Mouse (Mus musculus): ENCODE results near the gene Ttf2. TPM values are rescaled to one million over a fixed set of nuclear protein-coding genes. Genes with fewer than 3 reads are reported as not detected.
A peak's percentile ranks its signal among the peaks of the same experiment; 100 is the strongest.

Ttf2 gene
- polyA plus RNA-seq (2014; fragmentation: Nextera tagmentation; extraction: Ambion mirVana), result 23.0 and 25.0 TPM in 2 replicates

DNA sequence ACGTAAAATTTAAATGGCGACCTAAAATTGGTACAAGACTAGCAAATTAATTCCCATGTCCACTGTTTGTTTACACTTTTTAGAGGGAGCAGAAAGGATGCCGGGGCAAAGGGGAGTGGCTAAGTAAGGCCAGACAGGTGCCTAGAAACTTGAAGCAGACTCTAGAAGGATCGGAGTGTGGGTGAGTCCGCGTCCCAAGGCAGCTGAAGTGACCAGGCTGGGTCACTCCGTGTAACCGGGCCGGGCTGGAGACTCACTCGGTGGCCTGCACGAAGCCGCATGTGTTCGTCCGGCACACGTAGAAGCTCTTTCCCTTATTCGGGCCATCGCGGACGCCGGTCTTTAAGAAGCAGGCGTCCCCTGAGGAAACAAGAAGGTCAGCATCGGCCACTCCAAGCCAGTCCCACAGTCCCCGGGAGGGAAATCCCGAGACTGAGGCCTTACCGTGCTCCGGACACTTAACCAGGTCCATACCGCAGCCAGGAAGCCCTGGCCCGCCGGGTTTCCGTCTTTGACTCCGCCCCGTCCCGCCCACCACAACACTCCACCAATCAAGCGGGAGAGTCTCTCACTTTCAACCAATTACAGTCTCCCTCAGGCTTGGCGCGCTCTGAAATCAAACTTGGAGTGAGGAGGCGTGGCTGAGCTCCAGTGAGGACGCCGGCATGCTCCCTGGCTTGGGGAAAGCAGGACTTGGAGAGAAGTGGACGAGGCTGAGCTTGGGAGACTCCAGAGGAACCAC lies at the start of gene Ttf2:
Gene Ttf2, minus strand, starts transcription at position 488 of the 742 bp plus-strand sequence.
- DNase-seq (ENCODE audit: low spot score) (peak; percentile 96), ATAC-seq (replicated peaks; ENCODE audit: insufficient number of reproducible peaks, low FRiP score, low TSS enrichment, low read depth) (peak; percentile 96)
- H3K9me3 ChIP-seq (replicated peaks; ENCODE audit: control insufficient read depth, low read length), result no peaks in the 10 kb centered on the region
- H3K4me2 ChIP-seq (ENCODE audit: low read depth, low read length), result peak within 1 kb of the TSS; percentile 45
- H3K4me3 ChIP-seq (ENCODE audit: low read depth, low read length), result peak within 1 kb of the TSS; percentile 63
- no peaks in the 10 kb centered on the region for H3K4me1 ChIP-seq (ENCODE audit: control insufficient read depth, insufficient read depth, low read length)
- under 1% methylated on average over 40 of the region's 40 CpGs for WGBS
- no peaks in the 10 kb centered on the region for H3K27me3 ChIP-seq (ENCODE audit: control insufficient read depth, insufficient read depth, low read length)
- H3K27ac ChIP-seq (replicated peaks; ENCODE audit: low read depth, low read length), result no peak within 1 kb of the TSS
- peak within 1 kb of the TSS; percentile 73 for H3K9ac ChIP-seq (replicated peaks; ENCODE audit: low read length)
- no peaks in the 10 kb centered on the region for H3K36me3 ChIP-seq (replicated peaks; ENCODE audit: control insufficient read depth, insufficient read depth, low read depth, low read length)

DNA sequence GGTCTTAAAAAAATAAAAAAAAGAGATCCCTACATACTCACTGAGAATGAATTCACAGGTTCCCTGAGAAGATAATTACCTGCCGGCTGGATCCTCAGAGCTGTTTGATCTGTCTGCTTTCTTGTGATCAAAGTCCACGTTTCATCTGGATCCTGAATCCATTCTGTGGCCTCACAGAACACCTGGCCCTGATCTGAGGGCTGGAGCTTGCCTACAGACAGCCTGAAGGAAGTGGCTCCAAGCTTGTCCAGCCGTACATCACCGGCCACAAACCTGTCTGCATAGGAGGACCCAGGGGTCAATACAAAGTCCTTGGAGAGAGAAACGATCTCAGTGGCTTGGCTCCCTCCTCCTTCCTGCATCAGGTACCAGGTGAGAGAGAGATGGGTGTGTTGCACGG lies 49.0 kb upstream of the Ttf2 start:
- no peak overlapping the region for H3K27ac ChIP-seq (replicated peaks; ENCODE audit: low read depth, low read length)
- no peak overlapping the region for H3K4me2 ChIP-seq (ENCODE audit: low read depth, low read length)
- no peak overlapping the region for H3K4me3 ChIP-seq (ENCODE audit: low read depth, low read length)
- H3K27me3 ChIP-seq (ENCODE audit: control insufficient read depth, insufficient read depth, low read length), result no peaks in the 10 kb centered on the region
- no peak for ATAC-seq (replicated peaks; ENCODE audit: insufficient number of reproducible peaks, low FRiP score, low TSS enrichment, low read depth)
- H3K4me1 ChIP-seq (ENCODE audit: control insufficient read depth, insufficient read depth, low read length), result no peaks in the 10 kb centered on the region
- 80% methylated on average over 6 of the region's 6 CpGs for WGBS
- no peak overlapping the region for H3K9ac ChIP-seq (replicated peaks; ENCODE audit: low read length)
- DNase-seq (ENCODE audit: low spot score), result no peak
- no peaks in the 10 kb centered on the region for H3K36me3 ChIP-seq (replicated peaks; ENCODE audit: control insufficient read depth, insufficient read depth, low read depth, low read length)
- no peaks in the 10 kb centered on the region for H3K9me3 ChIP-seq (replicated peaks; ENCODE audit: control insufficient read depth, low read length)

DNA sequence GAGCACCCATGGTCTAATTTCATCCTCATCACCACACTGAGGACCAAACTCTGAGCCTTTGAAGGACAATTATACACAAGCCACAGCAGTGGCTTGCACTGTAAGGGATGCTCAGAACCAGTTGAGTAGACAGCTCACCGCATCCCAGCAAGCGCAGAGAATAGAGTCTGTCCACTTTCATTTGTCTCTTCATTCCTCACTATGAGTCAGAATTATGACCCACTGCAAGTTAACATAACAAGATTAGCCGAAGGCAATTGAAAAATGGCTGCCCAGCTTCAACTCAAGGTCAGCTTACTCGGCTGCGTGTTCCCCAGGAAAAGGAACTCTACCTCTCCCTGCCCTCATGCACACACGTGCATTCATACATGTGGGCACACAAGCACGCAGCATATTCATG lies 46.6 kb upstream of the Ttf2 start:
- no peak for DNase-seq (ENCODE audit: low spot score)
- no peak overlapping the region for H3K4me3 ChIP-seq (ENCODE audit: low read depth, low read length)
- no peak overlapping the region for H3K9ac ChIP-seq (replicated peaks; ENCODE audit: low read length)
- H3K27ac ChIP-seq (replicated peaks; ENCODE audit: low read depth, low read length), result no peak overlapping the region
- H3K27me3 ChIP-seq (ENCODE audit: control insufficient read depth, insufficient read depth, low read length), result no peaks in the 10 kb centered on the region
- WGBS, result 86% methylated on average over 7 of the region's 7 CpGs
- H3K4me1 ChIP-seq (ENCODE audit: control insufficient read depth, insufficient read depth, low read length), result no peaks in the 10 kb centered on the region; the same call in 1 of the 2 replicates
- H3K4me2 ChIP-seq (ENCODE audit: low read depth, low read length), result no peak overlapping the region
- no peaks in the 10 kb centered on the region for H3K36me3 ChIP-seq (replicated peaks; ENCODE audit: control insufficient read depth, insufficient read depth, low read depth, low read length)
- no peaks in the 10 kb centered on the region for H3K9me3 ChIP-seq (replicated peaks; ENCODE audit: control insufficient read depth, low read length)
- ATAC-seq (replicated peaks; ENCODE audit: insufficient number of reproducible peaks, low FRiP score, low TSS enrichment, low read depth), result no peak

DNA sequence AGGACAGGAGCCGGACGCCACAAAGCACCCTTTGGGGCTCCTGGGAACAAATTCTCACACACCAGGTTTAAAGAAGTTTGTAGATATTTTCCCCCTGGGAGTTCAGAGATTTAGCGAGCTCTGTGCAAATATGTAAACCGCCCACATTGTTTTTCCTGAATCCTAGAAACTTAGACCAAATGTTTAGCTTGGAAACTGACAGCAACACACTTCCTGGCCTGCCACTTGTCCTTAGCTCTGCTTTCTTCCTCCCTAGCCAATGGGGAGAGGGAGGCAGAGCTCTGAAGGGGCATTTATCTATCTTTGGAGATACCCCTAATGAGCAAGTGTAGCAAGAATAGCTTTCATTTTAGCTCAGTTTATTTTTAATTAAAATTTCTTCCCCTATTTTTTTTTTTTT lies 45.8 kb upstream of the Ttf2 start:
- no peak overlapping the region for H3K4me3 ChIP-seq (ENCODE audit: low read depth, low read length)

DNA sequence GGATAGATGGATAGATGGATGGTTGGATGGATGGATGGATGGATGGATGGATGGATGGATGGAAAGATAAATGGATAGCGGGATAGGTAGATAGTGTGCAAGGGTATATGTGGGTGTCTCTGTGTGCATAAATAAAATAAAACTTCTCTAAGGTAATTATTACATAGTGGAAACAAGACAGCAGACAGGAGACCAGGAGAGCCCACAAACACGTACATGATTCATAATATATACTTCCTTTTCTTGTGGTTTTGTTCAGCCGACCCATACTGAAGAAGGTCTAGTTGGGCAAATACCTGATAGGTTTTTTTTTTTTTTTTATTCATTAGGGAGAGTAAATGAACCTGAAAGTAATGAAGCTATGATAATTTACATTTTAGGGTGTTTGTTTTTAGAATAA lies 44.1 kb upstream of the Ttf2 start:
- Histone ChIP-seq H3K4me1 (ENCODE audit: control insufficient read depth, insufficient read depth, low read length) (no peaks in the 10 kb centered on the region; the same call in 1 of the 2 replicates), H3K4me2 (ENCODE audit: low read depth, low read length) (no peak overlapping the region), H3K36me3 (replicated peaks; ENCODE audit: control insufficient read depth, insufficient read depth, low read depth, low read length) (no peaks in the 10 kb centered on the region), H3K27me3 (ENCODE audit: control insufficient read depth, insufficient read depth, low read length) (no peaks in the 10 kb centered on the region), H3K9ac (replicated peaks; ENCODE audit: low read length) (no peak overlapping the region), H3K4me3 (ENCODE audit: low read depth, low read length) (no peak overlapping the region), H3K27ac (replicated peaks; ENCODE audit: low read depth, low read length) (no peak overlapping the region), H3K9me3 (replicated peaks; ENCODE audit: control insufficient read depth, low read length) (no peaks in the 10 kb centered on the region)
- WGBS, result 90% methylated on average over 3 of the region's 3 CpGs
- DNase-seq (ENCODE audit: low spot score) (no peak), ATAC-seq (replicated peaks; ENCODE audit: insufficient number of reproducible peaks, low FRiP score, low TSS enrichment, low read depth) (no peak)

More for the DNA sequence above, 45.8 kb upstream of the Ttf2 start:
- 53% methylated on average over 4 of the region's 4 CpGs for WGBS
- H3K9ac ChIP-seq (replicated peaks; ENCODE audit: low read length), result no peak overlapping the region
- no peak overlapping the region for H3K4me2 ChIP-seq (ENCODE audit: low read depth, low read length)
- no peaks in the 10 kb centered on the region for H3K27me3 ChIP-seq (ENCODE audit: control insufficient read depth, insufficient read depth, low read length)
- no peak for ATAC-seq (replicated peaks; ENCODE audit: insufficient number of reproducible peaks, low FRiP score, low TSS enrichment, low read depth)
- no peaks in the 10 kb centered on the region for H3K9me3 ChIP-seq (replicated peaks; ENCODE audit: control insufficient read depth, low read length)
- H3K36me3 ChIP-seq (replicated peaks; ENCODE audit: control insufficient read depth, insufficient read depth, low read depth, low read length), result no peaks in the 10 kb centered on the region
- no peaks in the 10 kb centered on the region; the same call in 1 of the 2 replicates for H3K4me1 ChIP-seq (ENCODE audit: control insufficient read depth, insufficient read depth, low read length)
- no peak overlapping the region for H3K27ac ChIP-seq (replicated peaks; ENCODE audit: low read depth, low read length)
- DNase-seq (ENCODE audit: low spot score), result no peak

DNA sequence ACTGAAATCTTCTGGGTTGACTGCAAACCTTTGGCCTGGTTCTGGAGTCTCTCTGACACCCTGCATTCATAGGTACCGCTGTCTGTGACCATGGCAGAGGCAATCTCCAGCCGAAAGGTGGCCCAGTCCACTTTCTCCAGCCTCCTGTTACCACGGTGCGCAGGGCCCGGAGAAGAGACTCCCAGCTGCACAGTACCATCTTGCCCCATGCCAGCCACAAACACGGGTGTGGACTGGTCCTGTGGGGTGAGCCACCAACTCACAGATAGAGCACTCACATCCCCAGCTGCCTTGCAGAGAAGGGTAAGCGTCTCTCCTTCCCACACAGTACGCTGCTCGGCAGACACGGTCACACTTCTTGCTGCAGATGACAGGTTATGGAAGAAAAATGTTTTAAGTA lies 43.5 kb upstream of the Ttf2 start:
- no peak overlapping the region for H3K9ac ChIP-seq (replicated peaks; ENCODE audit: low read length)
- WGBS, result 95% methylated on average over 10 of the region's 10 CpGs

DNA sequence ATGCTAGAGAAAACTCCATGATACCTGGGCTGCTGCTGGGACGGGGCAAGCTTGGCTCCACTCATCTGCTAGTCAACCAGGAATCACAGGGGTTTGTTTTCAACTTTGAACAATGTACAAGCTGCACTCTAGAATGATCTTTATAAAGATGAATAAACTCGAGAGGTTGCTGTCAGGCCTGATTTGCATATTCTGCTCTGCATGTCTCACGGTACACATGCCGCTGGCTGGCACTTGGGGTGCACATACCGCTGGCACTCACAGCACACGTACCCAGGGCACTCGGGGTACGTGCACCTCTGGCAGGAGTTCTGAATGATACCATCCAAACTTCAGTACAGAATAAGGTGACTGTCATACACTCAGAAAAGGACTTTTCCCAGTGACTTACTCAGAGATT lies 43.1 kb upstream of the Ttf2 start:
- Histone ChIP-seq H3K9ac (replicated peaks; ENCODE audit: low read length) (no peak overlapping the region), H3K27ac (replicated peaks; ENCODE audit: low read depth, low read length) (no peak overlapping the region), H3K36me3 (replicated peaks; ENCODE audit: control insufficient read depth, insufficient read depth, low read depth, low read length) (no peaks in the 10 kb centered on the region), H3K4me2 (ENCODE audit: low read depth, low read length) (no peak overlapping the region), H3K4me3 (ENCODE audit: low read depth, low read length) (no peak overlapping the region), H3K9me3 (replicated peaks; ENCODE audit: control insufficient read depth, low read length) (no peaks in the 10 kb centered on the region), H3K27me3 (ENCODE audit: control insufficient read depth, insufficient read depth, low read length) (no peaks in the 10 kb centered on the region), H3K4me1 (ENCODE audit: control insufficient read depth, insufficient read depth, low read length) (no peaks in the 10 kb centered on the region; the same call in 1 of the 2 replicates)
- ATAC-seq (replicated peaks; ENCODE audit: insufficient number of reproducible peaks, low FRiP score, low TSS enrichment, low read depth) (no peak), DNase-seq (ENCODE audit: low spot score) (no peak)
- 88% methylated on average over 8 of the region's 8 CpGs for WGBS

More for the DNA sequence above, 43.5 kb upstream of the Ttf2 start:
- ATAC-seq (replicated peaks; ENCODE audit: insufficient number of reproducible peaks, low FRiP score, low TSS enrichment, low read depth), result no peak
- H3K27ac ChIP-seq (replicated peaks; ENCODE audit: low read depth, low read length), result no peak overlapping the region
- no peaks in the 10 kb centered on the region for H3K9me3 ChIP-seq (replicated peaks; ENCODE audit: control insufficient read depth, low read length)
- no peak overlapping the region for H3K4me2 ChIP-seq (ENCODE audit: low read depth, low read length)
- no peaks in the 10 kb centered on the region for H3K36me3 ChIP-seq (replicated peaks; ENCODE audit: control insufficient read depth, insufficient read depth, low read depth, low read length)
- H3K4me1 ChIP-seq (ENCODE audit: control insufficient read depth, insufficient read depth, low read length), result no peaks in the 10 kb centered on the region; the same call in 1 of the 2 replicates
- H3K4me3 ChIP-seq (ENCODE audit: low read depth, low read length), result no peak overlapping the region
- DNase-seq (ENCODE audit: low spot score), result no peak
- no peaks in the 10 kb centered on the region for H3K27me3 ChIP-seq (ENCODE audit: control insufficient read depth, insufficient read depth, low read length)

DNA sequence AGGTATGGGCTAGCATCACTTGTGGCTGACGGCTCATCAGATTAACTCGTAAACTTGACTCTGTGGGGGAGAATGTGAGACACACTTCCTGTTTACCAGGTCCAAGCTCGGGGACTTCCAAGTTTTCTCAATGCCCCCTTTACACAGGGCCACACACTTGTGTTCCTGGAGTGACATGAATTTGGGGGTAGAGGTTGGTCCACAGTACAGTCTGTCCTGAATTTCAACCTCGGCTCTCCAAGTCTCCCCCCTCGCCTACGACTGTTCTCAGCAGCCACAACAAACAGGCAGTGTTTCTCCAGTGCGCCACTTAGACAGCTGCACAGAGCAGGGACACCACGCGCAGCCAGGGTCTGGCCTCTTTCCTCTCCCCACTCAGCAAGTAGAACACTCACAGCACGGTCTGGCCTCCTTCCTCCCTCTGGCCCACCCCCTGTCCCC lies 42.7 kb upstream of the Ttf2 start:
- 52% methylated on average over 10 of the region's 10 CpGs for WGBS
- ATAC-seq (replicated peaks; ENCODE audit: insufficient number of reproducible peaks, low FRiP score, low TSS enrichment, low read depth), result no peak
- no peak overlapping the region for H3K27ac ChIP-seq (replicated peaks; ENCODE audit: low read depth, low read length)

More for the DNA sequence above, 42.7 kb upstream of the Ttf2 start:
- H3K9me3 ChIP-seq (replicated peaks; ENCODE audit: control insufficient read depth, low read length), result no peaks in the 10 kb centered on the region
- H3K4me1 ChIP-seq (ENCODE audit: control insufficient read depth, insufficient read depth, low read length), result no peaks in the 10 kb centered on the region; the same call in 1 of the 2 replicates
- H3K4me2 ChIP-seq (ENCODE audit: low read depth, low read length), result no peak overlapping the region
- H3K4me3 ChIP-seq (ENCODE audit: low read depth, low read length), result no peak overlapping the region
- no peaks in the 10 kb centered on the region for H3K27me3 ChIP-seq (ENCODE audit: control insufficient read depth, insufficient read depth, low read length)
- DNase-seq (ENCODE audit: low spot score), result no peak
- H3K36me3 ChIP-seq (replicated peaks; ENCODE audit: control insufficient read depth, insufficient read depth, low read depth, low read length), result no peaks in the 10 kb centered on the region
- no peak overlapping the region for H3K9ac ChIP-seq (replicated peaks; ENCODE audit: low read length)

Data from embryonic facial prominence, embryonic 11.5 days (tissue).